Mouse (Mus musculus): ENCODE measurements around the gene Zfand2b.

Zfand2b gene

GRCm38 (mm10) chr1:75214442-75214841 lies 46.0 kb downstream of the Zfand2b start:
- no peak for DNase-seq (ENCODE audit: low read depth)

- no peak for DNase-seq (ENCODE audit: low read depth)
These were observed 46.4 kb downstream of the Zfand2b start for GRCm38 (mm10) chr1:75214886-75215285.

GRCm38 (mm10) chr1:75215785-75216184 lies 47.3 kb downstream of the Zfand2b start:
- no peak for DNase-seq (ENCODE audit: low read depth)

GRCm38 (mm10) chr1:75216797-75217585 lies 48.5 kb downstream of the Zfand2b start:
- DNase-seq (ENCODE audit: low read depth): no peak

- DNase-seq (ENCODE audit: low read depth): no peak
These were observed 49.4 kb downstream of the Zfand2b start for GRCm38 (mm10) chr1:75217893-75218226.

- no peak for DNase-seq (ENCODE audit: low read depth)
These were observed 50.0 kb downstream of the Zfand2b start for GRCm38 (mm10) chr1:75218227-75219001.

- peak; percentile 87 for DNase-seq (ENCODE audit: low read depth)
These were observed 50.6 kb downstream of the Zfand2b start for GRCm38 (mm10) chr1:75219078-75219477.

- DNase-seq (ENCODE audit: low read depth): no peak
These were observed 51.1 kb downstream of the Zfand2b start, which contains the start of gene Tuba4a for GRCm38 (mm10) chr1:75219531-75219930. Tuba4a (minus strand) TSS chr1:75219865.

Measured in c-Kit-positive CD71-positive TER-119-negative erythroid progenitor cells, embryonic 14.5 days (primary cell).